Mouse (Mus musculus) lung, adult 18-20 months (tissue): ENCODE results near the gene Gm20715.
"Not testable (repeated sequence)": the region's sequence is repeated elsewhere in the genome, so short reads cannot be mapped to it uniquely, and the experiment has no call there.

Experiments
- DNase-seq, 2 experiments: peaks; one replicate each; pipeline ENCODE4 v3.0.0; 2022; ENCODE audit warnings: mixed read lengths in 2 of 2

Gm20715 gene

GRCm38 (mm10) chr7:6410043-6410442, at the start of gene Gm20715:
Gene Gm20715 (plus strand): TSS chr7:6410277.
- DNase-seq, result peak; percentile 89 to 92

DNA sequence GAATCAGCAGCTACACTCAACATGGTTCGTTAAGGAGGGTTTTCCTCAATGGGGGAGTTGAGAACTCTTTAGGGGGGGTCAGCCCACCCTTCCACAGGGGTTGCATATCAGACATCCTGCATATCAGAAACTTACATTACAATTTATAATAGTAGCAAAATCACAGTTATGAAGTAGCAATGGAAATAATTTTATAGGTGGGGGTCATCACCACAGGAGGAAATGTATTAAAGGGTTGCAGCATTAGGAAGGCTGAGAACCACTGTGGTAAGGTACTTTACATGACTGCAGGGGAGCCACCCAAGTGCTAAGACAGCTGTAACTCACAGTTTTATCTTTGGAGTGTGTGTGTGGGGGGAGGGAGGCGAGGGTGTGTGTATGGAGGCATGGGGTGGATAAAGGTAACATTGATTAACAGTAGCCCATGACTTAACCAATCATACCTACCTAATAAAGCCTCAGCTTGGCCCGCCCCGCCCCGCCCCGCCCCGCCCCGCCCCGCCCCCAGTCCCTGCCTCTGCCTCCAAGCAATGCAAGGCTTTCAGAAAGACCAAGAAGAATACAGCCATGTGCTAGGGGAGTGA, 49.5 kb upstream of the Gm20715 start:
- no peak for DNase-seq

DNA sequence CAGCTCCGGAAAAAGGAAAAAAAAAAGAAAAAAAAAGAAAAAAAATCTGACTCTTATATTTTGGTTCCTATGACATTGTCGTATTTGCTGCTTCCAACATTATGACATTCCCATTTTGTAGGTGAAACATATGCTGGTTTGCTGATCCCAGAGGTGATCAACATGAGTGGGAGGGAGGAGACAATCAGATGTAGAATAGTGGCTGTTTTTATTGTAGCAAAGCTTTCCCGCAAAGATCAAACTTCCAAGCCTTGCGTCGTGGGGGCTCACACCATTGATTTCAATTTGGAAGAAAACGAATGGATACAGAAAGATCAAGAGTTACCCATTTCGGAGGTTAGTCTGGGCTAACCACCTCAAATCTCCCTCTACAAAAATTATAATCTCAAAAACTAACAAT, 48.3 kb upstream of the Gm20715 start:
- no peak for DNase-seq

GRCm38 (mm10) chr7:6362268-6363046, 47.6 kb upstream of the Gm20715 start:
- DNase-seq, result peak; percentile 98 to 99

DNA sequence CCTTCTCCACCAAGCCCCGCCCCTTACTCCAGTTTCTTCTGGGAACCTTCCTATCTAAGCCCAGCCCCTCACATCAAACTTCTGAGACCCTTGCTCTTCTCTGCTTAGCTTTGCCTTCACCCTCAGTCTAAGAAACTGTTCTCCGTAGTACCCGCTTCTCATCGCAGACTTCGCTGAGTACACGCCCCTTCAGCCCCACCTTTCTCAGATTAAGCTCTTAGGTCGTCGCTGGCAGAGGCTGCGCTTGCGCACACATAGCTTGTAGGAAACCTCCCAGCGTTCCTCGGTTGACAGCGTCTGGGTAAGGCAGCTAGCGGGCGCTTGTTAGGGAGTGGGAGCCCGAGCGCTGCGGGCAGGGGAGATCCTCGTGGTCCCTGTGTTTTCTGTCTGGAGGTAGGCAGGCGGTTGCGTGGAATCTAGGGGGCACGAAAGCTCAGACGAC, 47.0 kb upstream of the Gm20715 start, which contains the start of gene Zfp78:
TSS of gene Zfp78 (plus strand) at position 234 of the 442 bp plus-strand sequence.
- peak; percentile 88 to 89 for DNase-seq

DNA sequence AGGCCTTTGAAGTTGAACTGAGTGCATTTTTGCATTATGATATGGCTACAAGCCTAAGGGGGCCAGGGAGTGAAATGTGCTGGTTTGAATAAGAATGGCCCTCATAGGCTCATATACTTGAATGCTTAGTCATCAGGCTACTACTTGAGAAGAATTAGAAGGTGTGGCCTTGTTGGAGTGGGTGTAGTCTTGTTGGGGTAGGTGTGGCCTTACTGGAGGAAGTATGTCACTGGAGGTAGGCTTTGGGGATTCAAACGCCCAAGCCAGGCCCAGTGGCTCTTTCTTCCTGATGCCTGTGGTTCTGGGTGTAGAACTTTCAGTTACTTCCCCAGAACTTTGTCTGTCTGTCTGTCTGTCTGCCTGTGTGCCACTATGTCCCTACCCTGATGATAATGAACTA, 45.3 kb upstream of the Gm20715 start:
- no peak for DNase-seq

GRCm38 (mm10) chr7:6367185-6367584, 42.9 kb upstream of the Gm20715 start:
- DNase-seq, result no peak

- DNase-seq, result not testable (repeated sequence)
These were observed 41.9 kb upstream of the Gm20715 start for GRCm38 (mm10) chr7:6368146-6368545.

DNA sequence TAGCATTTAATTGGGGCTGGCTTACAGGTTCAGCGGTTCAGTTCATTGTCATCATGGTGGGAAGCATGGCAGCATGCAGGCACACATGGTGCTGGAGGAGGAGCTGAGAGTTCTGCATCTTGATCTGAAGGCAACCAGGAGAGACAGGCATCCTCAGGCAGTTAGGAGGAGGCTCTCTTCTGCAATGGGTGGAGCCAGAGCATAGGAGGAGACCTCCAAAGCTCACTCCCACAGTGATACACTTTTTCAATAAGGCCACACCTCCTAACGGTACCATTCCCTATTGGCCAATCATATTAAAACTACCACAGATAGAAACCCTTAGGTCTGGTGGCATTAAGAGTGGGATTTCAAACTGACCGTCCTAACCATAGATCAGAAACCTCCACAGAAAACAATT, 40.6 kb upstream of the Gm20715 start:
- DNase-seq, result no peak

DNA sequence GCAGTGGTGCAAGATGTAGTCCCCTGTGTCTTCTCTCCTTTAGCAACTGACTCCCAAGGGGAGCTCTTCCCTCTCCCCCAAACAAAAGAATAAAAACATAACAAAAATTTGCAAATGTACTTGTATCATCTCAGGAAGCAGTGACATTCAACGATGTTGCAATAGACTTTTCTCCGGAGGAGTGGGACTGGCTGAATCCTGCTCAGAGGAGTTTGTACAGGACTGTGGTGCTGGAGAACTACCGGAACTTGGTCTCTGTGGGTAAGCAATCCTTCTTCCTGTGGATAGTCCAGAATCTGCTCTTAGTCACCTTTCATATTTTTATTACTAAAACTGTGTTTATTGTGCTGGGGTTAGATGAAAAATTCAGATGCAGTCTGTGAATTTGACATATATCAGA, 37.1 kb upstream of the Gm20715 start:
- DNase-seq, result no peak

GRCm38 (mm10) chr7:6378441-6378840, 31.6 kb upstream of the Gm20715 start:
- no peak for DNase-seq

DNA sequence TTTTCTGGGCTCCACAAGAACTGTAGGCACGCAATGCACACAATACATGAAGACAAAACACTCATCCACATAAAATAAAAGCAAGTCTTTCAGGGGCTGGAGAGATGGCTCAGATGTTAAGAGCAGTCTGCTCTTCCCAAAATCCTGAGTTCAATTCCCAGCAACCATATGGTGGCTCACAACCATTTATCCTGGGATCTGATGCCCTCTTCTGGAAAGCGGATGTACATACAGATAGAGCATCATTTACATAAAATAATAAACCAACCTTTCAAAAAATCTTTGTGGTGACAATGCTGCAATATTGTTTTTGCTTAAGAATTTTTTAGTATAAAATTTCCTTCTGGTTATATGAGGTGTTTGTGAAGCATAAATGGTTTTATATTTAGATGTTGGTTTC, 28.6 kb upstream of the Gm20715 start:
- DNase-seq, result no peak

DNA sequence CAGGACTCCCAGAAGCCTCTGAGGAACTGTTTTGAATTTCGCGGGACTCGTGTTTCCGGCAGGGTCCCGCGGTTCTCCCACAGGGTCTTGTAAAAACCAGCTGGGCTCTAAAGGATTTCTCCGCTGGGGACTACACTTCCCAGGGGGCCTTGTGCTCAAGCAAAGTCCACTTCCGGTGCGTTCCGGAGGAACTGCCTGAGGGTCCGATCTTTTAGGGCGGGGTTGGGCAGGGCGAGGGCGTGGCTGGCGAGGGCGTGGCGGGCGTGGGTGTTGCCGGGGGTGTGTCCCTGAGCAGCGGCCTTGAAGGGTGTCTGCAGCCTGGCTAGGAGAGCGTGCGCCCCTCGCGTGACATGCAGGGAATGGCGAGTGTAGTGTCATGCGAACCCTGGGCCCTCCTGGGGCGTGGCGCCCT, 27.0 kb upstream of the Gm20715 start, which contains the start of gene Zfp28:
TSS of gene Zfp28 (plus strand) at position 252 of the 412 bp plus-strand sequence.
- DNase-seq, result peak; percentile 93 to 95

DNA sequence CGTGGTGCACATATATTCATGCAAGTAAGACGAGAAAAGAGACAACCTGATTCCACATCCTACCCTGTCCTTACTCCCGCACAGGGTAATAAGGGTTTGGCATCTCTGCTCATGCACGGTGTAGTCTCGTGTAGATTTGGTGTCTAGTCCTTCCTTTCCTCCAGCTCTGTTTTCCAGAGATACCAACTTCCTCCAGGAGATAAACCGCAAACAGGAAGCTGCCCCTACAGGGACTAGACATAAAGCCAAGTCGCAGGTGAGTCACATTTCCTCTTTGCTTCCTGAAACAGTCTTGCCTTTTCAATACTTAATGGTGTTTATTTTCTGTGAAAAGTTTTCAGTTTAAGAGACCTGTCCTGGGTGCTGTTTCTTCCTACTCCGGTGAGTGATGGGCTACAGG, 26.1 kb upstream of the Gm20715 start:
- no peak for DNase-seq

- DNase-seq, result peak in 1 of 2 experiments; percentile 12
These were observed 23.1 kb upstream of the Gm20715 start for GRCm38 (mm10) chr7:6386995-6387394.

DNA sequence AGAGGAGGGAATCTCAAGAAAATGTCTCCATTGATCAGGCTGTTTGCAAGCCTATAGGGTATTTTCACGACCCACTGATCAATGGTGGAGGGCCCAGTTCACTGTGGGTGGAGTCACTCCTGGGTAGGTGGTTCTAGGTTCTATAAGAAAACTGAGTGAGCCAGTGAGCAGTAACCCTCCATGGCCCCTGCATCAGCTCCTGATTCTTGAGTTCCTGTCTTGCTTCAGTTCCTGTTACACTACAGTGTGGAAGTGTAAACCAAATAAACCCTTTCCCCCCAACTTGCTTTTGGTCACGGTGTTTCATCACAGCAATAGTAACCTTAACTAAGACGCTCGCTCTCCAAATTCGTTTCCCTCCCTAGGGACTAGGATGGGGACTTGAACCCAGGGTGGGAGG, 21.1 kb upstream of the Gm20715 start:
- no peak for DNase-seq

DNA sequence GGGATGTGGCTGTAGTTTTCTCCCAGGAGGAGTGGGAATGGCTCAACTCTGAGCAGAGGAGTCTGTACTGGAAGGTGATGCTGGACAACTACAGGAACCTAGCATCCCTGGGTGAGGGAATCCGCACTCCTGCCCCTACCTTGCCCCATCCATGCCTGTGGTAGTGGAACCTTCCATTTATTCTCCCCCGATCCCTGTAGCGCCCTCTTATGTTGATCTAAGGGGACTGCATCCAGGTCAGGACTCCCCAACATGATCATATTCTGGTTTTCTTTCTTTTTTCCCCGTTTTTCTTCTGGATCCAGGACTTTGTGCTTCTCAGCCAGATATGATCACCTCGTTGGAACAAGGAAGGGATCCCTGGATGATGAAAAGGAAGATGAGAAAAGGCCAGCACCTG, 20.6 kb upstream of the Gm20715 start:
- DNase-seq, result no peak

DNA sequence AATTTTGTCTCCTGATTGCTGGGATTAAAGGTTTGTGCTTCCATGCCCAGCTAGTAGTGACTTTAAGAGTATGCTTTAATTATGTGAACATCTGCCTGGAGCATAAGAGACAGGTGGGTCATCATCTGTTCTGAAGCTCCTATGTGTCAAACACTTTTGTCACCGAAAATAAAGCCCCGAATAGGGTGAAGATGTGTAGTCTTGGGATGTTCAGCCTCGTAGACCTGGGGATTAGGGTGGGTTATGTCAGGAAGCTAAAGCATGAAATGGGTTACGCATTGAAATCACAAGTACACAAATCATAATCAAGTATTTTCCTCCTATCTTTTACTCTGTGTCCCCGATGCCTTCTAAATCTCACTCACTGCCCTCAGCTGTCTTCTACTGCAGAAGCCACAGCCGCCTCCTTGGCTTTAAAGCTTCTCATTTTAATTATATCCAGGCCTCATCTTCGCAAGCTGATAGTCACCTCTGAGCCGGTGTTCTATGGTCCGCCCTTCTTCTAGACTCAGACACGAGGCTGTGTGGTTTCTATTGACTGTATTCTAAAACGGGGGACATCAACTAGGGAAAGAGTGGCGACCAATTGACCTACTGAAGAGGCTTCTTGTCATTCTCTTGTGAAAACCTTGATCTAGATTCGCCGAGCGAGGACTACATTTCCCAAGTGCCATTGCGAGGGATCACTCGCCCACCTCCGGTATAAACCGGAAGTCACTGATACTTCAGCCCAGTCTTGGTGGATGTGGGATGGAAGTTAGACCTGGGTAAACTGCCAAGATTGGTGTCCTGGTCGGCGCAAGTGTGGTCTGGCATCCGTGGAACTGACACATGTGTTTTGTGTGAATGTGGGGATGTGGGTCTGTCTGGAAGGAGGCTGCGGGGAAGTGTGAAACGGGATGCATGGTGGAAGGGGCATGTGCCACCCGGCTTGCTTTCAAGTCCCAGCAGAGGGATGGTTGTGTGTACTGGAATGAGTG, 11.8 kb upstream of the Gm20715 start, which contains the start of gene Smim17:
TSS of gene Smim17 (plus strand) at position 720 of the 980 bp plus-strand sequence.
- DNase-seq, result peak; percentile 25 to 30

- DNase-seq, result no peak
These were observed 4.8 kb downstream of the Gm20715 start for GRCm38 (mm10) chr7:6414626-6415441.

GRCm38 (mm10) chr7:6415442-6415787, 5.3 kb downstream of the Gm20715 start:
- DNase-seq, result no peak

- DNase-seq, result no peak
These were observed 9.8 kb downstream of the Gm20715 start for GRCm38 (mm10) chr7:6419894-6420293.

DNA sequence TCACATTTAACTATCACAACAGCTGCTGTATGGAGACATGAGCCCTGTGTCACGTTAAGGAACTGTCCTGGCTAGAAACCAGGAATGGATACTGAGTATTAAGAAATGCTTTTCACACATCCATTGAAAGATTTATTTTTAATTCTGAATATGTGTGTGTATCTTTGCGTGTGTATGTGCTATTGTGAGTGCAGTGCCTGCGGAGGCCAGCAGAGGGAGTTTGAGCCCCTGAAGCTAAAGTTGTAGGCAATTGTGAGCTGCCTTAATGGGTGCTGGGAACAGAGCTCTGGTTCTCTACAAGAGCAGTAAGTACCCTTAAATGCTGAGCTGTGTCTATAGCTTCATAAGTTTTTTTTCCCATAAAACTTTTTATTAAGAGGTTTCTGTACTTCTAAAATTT, 19.3 kb downstream of the Gm20715 start:
- no peak for DNase-seq
